Mouse (Mus musculus): Measurements from ENCODE around the gene Vmp1.

Vmp1 gene

GRCm38 (mm10) chr11:86629445-86629844, 54.2 kb downstream of the Vmp1 start:
- DNase-seq: no peak

GRCm38 (mm10) chr11:86628448-86628847, 55.2 kb downstream of the Vmp1 start:
- no peak for DNase-seq

GRCm38 (mm10) chr11:86627649-86628048, 56.0 kb downstream of the Vmp1 start:
- DNase-seq: no peak

- no peak for DNase-seq
These were observed 56.9 kb downstream of the Vmp1 start for GRCm38 (mm10) chr11:86626714-86627113.

GRCm38 (mm10) chr11:86624237-86624941, 59.2 kb downstream of the Vmp1 start:
- DNase-seq: no peak

- DNase-seq: no peak
These were observed 60.1 kb downstream of the Vmp1 start for GRCm38 (mm10) chr11:86623402-86624010.

DNA sequence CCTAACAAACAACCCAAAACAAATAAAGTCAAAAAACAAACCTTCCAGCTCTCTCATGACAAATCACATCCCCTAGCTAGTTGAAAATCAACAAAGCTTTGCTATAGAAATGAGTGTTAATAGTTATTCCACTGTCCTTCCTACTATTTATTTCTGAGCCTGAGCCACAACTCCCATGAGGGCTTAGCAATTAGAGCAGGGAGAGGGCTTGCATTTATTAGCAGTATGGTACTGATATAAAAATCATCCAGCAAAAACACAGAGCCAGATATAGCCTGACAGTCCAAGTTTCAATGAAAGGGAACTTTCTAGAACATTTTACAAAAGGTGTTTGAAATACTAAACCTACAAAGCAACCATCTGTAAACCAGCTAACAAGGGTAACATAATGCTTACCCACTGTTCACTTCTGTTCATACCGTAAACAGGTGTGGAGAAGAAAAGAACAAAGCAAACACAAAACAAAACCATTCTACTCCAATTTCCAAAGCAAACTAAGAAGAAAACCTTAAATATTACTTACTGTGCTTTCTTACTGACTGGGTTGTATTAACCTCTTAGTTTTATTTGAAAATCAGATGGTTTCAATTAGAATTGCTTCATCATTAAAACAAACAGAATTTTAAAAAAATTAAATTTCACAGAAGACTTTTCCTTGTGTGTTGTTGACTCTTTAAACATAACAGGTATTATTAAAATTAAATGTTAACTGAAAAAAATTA, 61.3 kb downstream of the Vmp1 start:
- no peak for DNase-seq

GRCm38 (mm10) chr11:86621139-86621538, 62.5 kb downstream of the Vmp1 start:
- no peak for DNase-seq

DNA sequence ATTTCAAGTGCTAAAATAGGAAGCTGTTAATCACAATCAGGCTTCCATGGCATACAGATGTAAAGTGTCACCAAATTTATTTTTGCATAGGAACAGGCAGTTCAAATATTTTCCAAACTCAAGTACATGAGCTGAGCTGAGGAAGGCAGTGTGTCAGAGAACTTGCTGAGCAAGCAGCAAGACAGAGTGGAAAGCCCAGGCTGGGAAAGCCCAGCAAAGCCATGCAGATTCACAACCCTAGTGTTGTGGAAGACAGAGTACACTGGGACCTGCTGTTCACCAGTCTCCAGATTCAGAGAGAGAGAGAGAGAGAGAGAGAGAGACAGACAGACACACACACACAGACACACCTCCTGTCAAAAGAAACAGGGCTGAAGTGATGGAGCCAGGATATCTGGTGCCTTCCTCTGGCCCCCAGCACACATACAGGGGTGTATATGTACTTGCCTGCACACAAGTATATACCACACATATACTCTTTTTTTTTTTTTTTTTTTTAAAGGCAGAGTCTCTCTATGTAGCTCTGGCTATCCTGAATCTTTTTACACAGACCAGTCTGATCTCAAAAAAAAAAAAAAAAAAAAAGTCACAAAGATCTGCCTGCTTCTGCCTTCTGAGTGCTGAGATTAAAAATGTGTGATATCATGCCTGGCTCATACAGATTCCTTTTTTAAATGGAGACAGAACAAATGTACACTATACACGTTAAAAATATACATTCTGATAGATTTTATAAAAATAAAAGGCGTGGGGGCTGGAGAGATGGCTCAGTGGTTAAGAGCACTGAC, 64.9 kb downstream of the Vmp1 start:
- no peak for DNase-seq

DNA sequence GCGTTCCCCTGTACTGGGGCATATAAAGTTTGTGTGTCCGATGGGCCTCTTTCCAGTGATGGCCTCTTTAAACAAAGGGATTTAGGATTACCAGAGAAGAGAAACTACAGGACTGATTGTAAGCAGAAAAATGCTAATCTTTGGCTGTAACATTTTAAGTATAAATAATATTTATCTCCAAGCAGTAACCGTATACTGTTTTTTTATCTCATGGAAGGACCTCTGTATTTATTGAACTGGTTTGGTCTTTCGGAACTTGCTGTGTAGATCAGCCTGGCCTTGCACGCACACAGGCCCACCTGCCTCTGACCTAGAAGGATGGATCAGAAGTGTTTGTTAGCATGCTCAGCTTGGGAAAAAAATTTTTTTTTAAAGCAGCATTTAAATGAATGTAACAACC, 69.0 kb downstream of the Vmp1 start:
- no peak for DNase-seq

- DNase-seq: no peak
These were observed 69.5 kb downstream of the Vmp1 start for GRCm38 (mm10) chr11:86614056-86614530.

DNA sequence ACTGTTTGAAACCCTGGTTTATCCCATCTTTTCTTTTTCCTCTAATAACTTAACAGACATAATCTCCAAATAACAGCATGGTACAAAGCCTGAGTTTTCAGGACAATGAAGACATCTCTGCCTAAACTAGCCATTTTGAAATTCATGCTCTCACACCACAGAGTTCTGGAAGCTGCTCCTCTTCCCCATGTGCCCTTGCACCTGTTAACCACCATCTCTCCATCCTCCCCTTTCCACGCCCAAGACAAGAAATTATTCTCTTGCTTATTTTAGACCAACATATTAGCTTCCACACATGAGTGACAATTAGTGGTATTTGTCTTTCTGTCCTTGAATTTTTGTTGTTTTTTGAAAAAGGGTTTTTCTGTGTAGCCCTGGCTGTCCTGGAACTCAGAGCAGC, 71.6 kb downstream of the Vmp1 start:
- no peak for DNase-seq

GRCm38 (mm10) chr11:86610239-86610638, 73.4 kb downstream of the Vmp1 start:
- no peak for DNase-seq

DNA sequence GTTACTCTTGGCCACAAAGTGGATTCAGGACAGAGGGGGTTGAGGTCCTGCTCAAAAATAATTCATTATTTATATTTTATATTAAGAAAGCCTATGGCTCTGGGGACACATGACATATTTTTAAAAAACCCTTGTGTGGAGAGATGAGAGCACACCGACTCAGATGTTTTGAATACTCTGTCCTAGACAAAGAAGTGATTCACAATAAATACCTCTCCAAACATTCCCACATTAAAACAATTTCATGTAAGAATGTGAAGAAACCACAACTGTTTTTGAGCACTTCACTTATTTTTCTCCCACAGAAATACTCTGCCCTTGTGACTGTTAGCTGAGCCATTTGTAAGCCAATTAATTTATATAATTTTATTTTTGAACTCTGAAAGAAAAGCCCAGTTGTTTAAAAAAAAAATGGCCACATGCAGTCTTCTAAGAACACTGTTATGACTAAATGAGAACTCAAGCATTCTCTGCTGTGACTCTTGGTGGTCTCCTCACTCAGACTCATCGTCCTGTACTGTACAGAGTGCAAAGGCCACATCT, 75.8 kb downstream of the Vmp1 start:
- no peak for DNase-seq

GRCm38 (mm10) chr11:86606621-86607339, 76.9 kb downstream of the Vmp1 start:
- DNase-seq: no peak

DNA sequence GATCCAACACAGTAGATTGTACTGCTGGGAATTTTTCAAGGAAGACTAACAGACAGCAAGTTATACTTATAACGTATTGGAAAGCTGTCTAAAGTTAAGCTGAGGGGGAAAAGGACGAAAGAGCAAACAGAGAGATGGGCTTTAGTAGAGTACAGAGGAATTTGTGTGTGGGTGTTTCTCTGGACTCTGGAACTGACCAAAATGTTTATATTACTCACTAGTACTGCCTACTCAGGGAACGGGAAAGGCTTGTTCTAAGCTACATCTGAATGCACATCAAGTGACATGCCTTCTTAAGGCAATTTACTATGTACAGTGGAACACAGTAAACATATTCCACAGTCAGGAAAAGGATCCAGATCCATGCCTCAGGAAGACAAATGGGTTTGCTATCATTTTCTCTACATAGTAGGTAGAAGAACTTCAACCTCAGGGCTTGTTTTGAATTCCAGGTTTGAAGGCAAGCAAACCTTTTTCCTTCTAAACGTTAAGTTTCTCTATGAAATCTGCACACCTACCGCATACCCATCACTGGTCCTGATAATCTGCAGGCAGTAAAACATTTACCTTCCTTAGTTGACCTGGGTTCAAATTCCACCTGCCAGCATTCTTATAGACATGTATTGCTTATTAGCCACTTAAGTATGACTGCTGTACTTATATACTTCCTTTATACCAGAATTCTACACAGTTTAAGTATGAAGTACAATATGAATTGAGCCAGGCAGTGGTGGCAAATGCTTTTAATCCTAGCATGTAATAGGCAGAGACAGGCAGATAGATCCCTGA, 78.7 kb downstream of the Vmp1 start:
- DNase-seq: no peak

DNA sequence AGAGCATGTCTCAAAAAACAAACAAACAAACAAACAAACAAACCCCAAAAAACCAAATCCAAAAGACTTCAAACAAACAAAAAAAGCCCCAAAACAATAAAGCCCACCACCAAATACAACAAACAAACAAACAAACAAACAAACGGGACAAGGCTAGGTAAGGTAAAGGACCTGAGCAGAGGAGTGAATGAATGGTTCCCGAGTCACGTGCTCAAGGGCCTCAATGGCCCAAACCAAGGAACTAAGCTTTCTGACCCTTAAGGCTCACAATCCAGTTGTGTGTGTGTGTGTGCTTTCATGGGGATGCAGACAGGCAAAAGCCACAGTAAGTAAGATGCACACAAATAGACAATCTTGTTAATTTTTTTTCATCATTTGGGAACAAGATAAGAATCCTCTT, 79.3 kb downstream of the Vmp1 start:
- no peak for DNase-seq

DNA sequence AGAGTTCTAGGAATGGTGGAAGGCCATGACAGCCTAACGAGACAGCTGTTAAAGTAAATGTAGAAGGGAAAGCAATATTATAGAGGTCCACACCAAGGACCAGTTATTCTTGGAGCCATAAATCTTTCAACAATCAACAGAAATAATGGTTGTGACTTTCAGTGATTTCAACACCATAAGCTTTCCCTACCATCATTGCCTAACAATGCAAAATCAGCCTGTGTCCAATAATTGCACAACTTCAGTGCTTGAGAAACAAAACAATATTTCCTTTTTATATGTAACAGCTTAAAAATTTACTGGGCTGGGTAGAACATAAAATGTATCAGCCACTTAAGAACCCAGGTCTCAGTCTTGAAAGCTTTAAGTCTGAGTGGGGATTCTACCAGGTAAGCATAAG, 79.9 kb downstream of the Vmp1 start:
- DNase-seq: no peak

DNA sequence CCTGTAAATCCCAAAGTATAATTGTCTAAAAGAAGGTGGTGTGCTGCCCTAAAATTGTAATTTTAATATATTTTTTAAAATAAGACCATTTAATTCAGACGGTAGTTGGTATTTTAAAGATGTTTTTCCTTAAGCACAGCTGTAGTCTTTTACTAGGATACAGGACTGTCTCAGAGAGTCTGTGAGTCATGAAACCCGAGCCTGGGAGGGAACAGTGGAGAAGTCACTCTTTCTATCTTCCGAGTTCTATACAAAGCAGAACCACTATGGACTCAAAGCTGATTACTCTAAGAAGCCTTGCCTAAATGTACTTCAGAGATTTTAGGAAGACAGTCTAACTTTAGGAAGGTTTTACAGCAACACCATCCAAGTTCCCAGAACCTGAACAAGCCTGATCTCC, 81.5 kb downstream of the Vmp1 start:
- DNase-seq: no peak

- no peak for DNase-seq
These were observed 83.5 kb downstream of the Vmp1 start for GRCm38 (mm10) chr11:86600209-86600557.

- no peak for DNase-seq
These were observed 84.0 kb downstream of the Vmp1 start for GRCm38 (mm10) chr11:86599378-86600208.
